Mouse (Mus musculus): ENCODE data around the gene Cxcr4. TPM values are rescaled to one million over a fixed set of nuclear protein-coding genes. Genes with fewer than 3 reads are reported as not detected.

The Cxcr4 gene
- polyA plus RNA-seq, 1 experiment from 2014 or later, result 4.6 TPM

GRCm38 (mm10) chr1:128549007-128549406, 43.1 kb downstream of the Cxcr4 start:
- H3K27ac ChIP-seq (ENCODE audit: low read length), result no peak overlapping the region
- peaks cover 8% of the 10 kb centered on the region for H3K4me1 ChIP-seq (ENCODE audit: control insufficient read depth, insufficient read depth, low read length)
- no peaks in the 10 kb centered on the region for H3K9me3 ChIP-seq (replicated peaks; ENCODE audit: control insufficient read depth, low read length)
- no peak for ATAC-seq (replicated peaks; ENCODE audit: extremely low read depth, insufficient read depth, low FRiP score)
- 0 out of 2 replicates have a peak, but pooled peaks cover 3% of the 10 kb centered on the region for H3K27me3 ChIP-seq (ENCODE audit: control insufficient read depth, insufficient read depth, low read length)
- H3K9ac ChIP-seq (ENCODE audit: low read length), result no peak overlapping the region
- H3K4me3 ChIP-seq (ENCODE audit: low read length), result no peak overlapping the region
- no peak overlapping the region for H3K4me2 ChIP-seq (ENCODE audit: low read depth, low read length)
- H3K36me3 ChIP-seq (ENCODE audit: control insufficient read depth, insufficient read depth), result no peaks in the 10 kb centered on the region
- 57% methylated on average over 3 of the region's 3 CpGs for WGBS

- WGBS, result 71% methylated on average over 5 of the region's 5 CpGs
- no peaks in the 10 kb centered on the region for H3K36me3 ChIP-seq (ENCODE audit: control insufficient read depth, insufficient read depth)
- H3K9ac ChIP-seq (ENCODE audit: low read length), result no peak overlapping the region
- no peak for ATAC-seq (replicated peaks; ENCODE audit: extremely low read depth, insufficient read depth, low FRiP score)
- H3K4me3 ChIP-seq (ENCODE audit: low read length), result no peak overlapping the region
- H3K27me3 ChIP-seq (ENCODE audit: control insufficient read depth, insufficient read depth, low read length), result 0 out of 2 replicates have a peak, but pooled peaks cover 3% of the 10 kb centered on the region
- no peak overlapping the region for H3K4me2 ChIP-seq (ENCODE audit: low read depth, low read length)
- peaks cover 8% of the 10 kb centered on the region for H3K4me1 ChIP-seq (ENCODE audit: control insufficient read depth, insufficient read depth, low read length)
- H3K9me3 ChIP-seq (replicated peaks; ENCODE audit: control insufficient read depth, low read length), result no peaks in the 10 kb centered on the region
- no peak overlapping the region for H3K27ac ChIP-seq (ENCODE audit: low read length)
Measured at GRCm38 (mm10) chr1:128548220-128548998, 43.7 kb downstream of the Cxcr4 start.

- no peak overlapping the region for H3K27ac ChIP-seq (ENCODE audit: low read length)
- H3K4me3 ChIP-seq (ENCODE audit: low read length), result no peak overlapping the region
- H3K9ac ChIP-seq (ENCODE audit: low read length), result no peak overlapping the region
- 88% methylated on average over 6 of the region's 6 CpGs for WGBS
- 0 out of 2 replicates have a peak, but pooled peaks cover 3% of the 10 kb centered on the region for H3K27me3 ChIP-seq (ENCODE audit: control insufficient read depth, insufficient read depth, low read length)
- no peak for ATAC-seq (replicated peaks; ENCODE audit: extremely low read depth, insufficient read depth, low FRiP score)
- no peaks in the 10 kb centered on the region for H3K9me3 ChIP-seq (replicated peaks; ENCODE audit: control insufficient read depth, low read length)
- no peaks in the 10 kb centered on the region for H3K36me3 ChIP-seq (ENCODE audit: control insufficient read depth, insufficient read depth)
- no peaks in the 10 kb centered on the region for H3K4me1 ChIP-seq (ENCODE audit: control insufficient read depth, insufficient read depth, low read length)
- no peak overlapping the region for H3K4me2 ChIP-seq (ENCODE audit: low read depth, low read length)
Measured at GRCm38 (mm10) chr1:128545672-128546071, 46.4 kb downstream of the Cxcr4 start.

GRCm38 (mm10) chr1:128543137-128543536, 49.0 kb downstream of the Cxcr4 start:
- WGBS, result 84% methylated on average over 2 of the region's 2 CpGs
- H3K27me3 ChIP-seq (ENCODE audit: control insufficient read depth, insufficient read depth, low read length), result no peaks in the 10 kb centered on the region
- H3K36me3 ChIP-seq (ENCODE audit: control insufficient read depth, insufficient read depth), result no peaks in the 10 kb centered on the region

GRCm38 (mm10) chr1:128542555-128542954, 49.5 kb downstream of the Cxcr4 start:
- H3K27me3 ChIP-seq (ENCODE audit: control insufficient read depth, insufficient read depth, low read length), result no peaks in the 10 kb centered on the region
- no peak overlapping the region for H3K4me3 ChIP-seq (ENCODE audit: low read length)
- H3K9ac ChIP-seq (ENCODE audit: low read length), result no peak overlapping the region
- H3K27ac ChIP-seq (ENCODE audit: low read length), result no peak overlapping the region
- no peak overlapping the region for H3K4me2 ChIP-seq (ENCODE audit: low read depth, low read length)
- H3K4me1 ChIP-seq (ENCODE audit: control insufficient read depth, insufficient read depth, low read length), result no peaks in the 10 kb centered on the region
- WGBS, result 48% methylated on average over 3 of the region's 3 CpGs
- no peaks in the 10 kb centered on the region for H3K9me3 ChIP-seq (replicated peaks; ENCODE audit: control insufficient read depth, low read length)
- no peaks in the 10 kb centered on the region for H3K36me3 ChIP-seq (ENCODE audit: control insufficient read depth, insufficient read depth)
- ATAC-seq (replicated peaks; ENCODE audit: extremely low read depth, insufficient read depth, low FRiP score), result no peak

More at GRCm38 (mm10) chr1:128543137-128543536, 49.0 kb downstream of the Cxcr4 start:
- H3K4me3 ChIP-seq (ENCODE audit: low read length), result no peak overlapping the region
- H3K9me3 ChIP-seq (replicated peaks; ENCODE audit: control insufficient read depth, low read length), result no peaks in the 10 kb centered on the region
- H3K4me2 ChIP-seq (ENCODE audit: low read depth, low read length), result no peak overlapping the region
- H3K27ac ChIP-seq (ENCODE audit: low read length), result no peak overlapping the region
- H3K4me1 ChIP-seq (ENCODE audit: control insufficient read depth, insufficient read depth, low read length), result no peaks in the 10 kb centered on the region
- no peak for ATAC-seq (replicated peaks; ENCODE audit: extremely low read depth, insufficient read depth, low FRiP score)
- no peak overlapping the region for H3K9ac ChIP-seq (ENCODE audit: low read length)

- ATAC-seq (replicated peaks; ENCODE audit: extremely low read depth, insufficient read depth, low FRiP score), result no peak
- Histone ChIP-seq H3K9ac (ENCODE audit: low read length) (no peak overlapping the region), H3K9me3 (replicated peaks; ENCODE audit: control insufficient read depth, low read length) (no peaks in the 10 kb centered on the region), H3K27ac (ENCODE audit: low read length) (no peak overlapping the region), H3K4me2 (ENCODE audit: low read depth, low read length) (no peak overlapping the region), H3K36me3 (ENCODE audit: control insufficient read depth, insufficient read depth) (no peaks in the 10 kb centered on the region), H3K4me3 (ENCODE audit: low read length) (no peak overlapping the region), H3K27me3 (ENCODE audit: control insufficient read depth, insufficient read depth, low read length) (no peaks in the 10 kb centered on the region), H3K4me1 (ENCODE audit: control insufficient read depth, insufficient read depth, low read length) (no peaks in the 10 kb centered on the region)
- 59% methylated on average over 2 of the region's 2 CpGs for WGBS
Measured at GRCm38 (mm10) chr1:128540213-128540612, 51.9 kb downstream of the Cxcr4 start.

- Histone ChIP-seq H3K36me3 (ENCODE audit: control insufficient read depth, insufficient read depth) (no peaks in the 10 kb centered on the region), H3K9me3 (replicated peaks; ENCODE audit: control insufficient read depth, low read length) (no peaks in the 10 kb centered on the region), H3K4me1 (ENCODE audit: control insufficient read depth, insufficient read depth, low read length) (no peaks in the 10 kb centered on the region), H3K9ac (ENCODE audit: low read length) (no peak overlapping the region), H3K4me2 (ENCODE audit: low read depth, low read length) (no peak overlapping the region), H3K27me3 (ENCODE audit: control insufficient read depth, insufficient read depth, low read length) (no peaks in the 10 kb centered on the region), H3K27ac (ENCODE audit: low read length) (no peak overlapping the region), H3K4me3 (ENCODE audit: low read length) (no peak overlapping the region)
- 79% methylated on average over 10 of the region's 10 CpGs for WGBS
- no peak for ATAC-seq (replicated peaks; ENCODE audit: extremely low read depth, insufficient read depth, low FRiP score)
Measured at GRCm38 (mm10) chr1:128539555-128539954, 52.5 kb downstream of the Cxcr4 start.

Other genes with a start within 250 kb of the Cxcr4 start
- gene Mcm6, start 232.6 kb downstream of the Cxcr4 start, polyA plus RNA-seq (2015; fragmentation: Nextera tagmentation; extraction: Ambion mirVana), result 145 and 172 TPM in 2 replicates
- gene Dars, start 174.9 kb downstream of the Cxcr4 start, polyA plus RNA-seq (2015; fragmentation: Nextera tagmentation; extraction: Ambion mirVana), result 94.9 and 121 TPM in 2 replicates

Measured in heart, embryonic 16.5 days (tissue).